Mouse (Mus musculus) liver, postnatal 0 days (tissue): ENCODE data around the gene Map3k21. TPM values are rescaled to one million over a fixed set of nuclear protein-coding genes. Genes with fewer than 3 reads are reported as not detected.
A peak's percentile ranks its signal among the peaks of the same experiment; 100 is the strongest.

ENCODE experiments used
- ATAC-seq: fragments of 200-750 bp; cut with Nextera tagmentation; 2 replicates; pipeline ENCODE4 v1.8.0; 2017; ENCODE audit warnings: mild to moderate bottlenecking, moderate library complexity
- DNase-seq: peaks from one replicate; pipeline ENCODE4 v3.0.0-alpha.2; 2016
- H3K27ac ChIP-seq: fragments of 300-500 bp; sonication (generic); 2 replicates; pipeline ENCODE4 v1.5.1; 2014; ENCODE audit warnings: antibody characterized with exemption, moderate library complexity, mild to moderate bottlenecking, low read depth
- H3K27me3 ChIP-seq: fragments of 300-500 bp; sonication (generic); 2 replicates; pipeline ENCODE4 v1.6.1; 2014; ENCODE audit warnings: low read length, control low read depth, mixed read lengths; ENCODE audit not compliant: insufficient read depth
- H3K36me3 ChIP-seq: fragments of 300-500 bp; sonication (generic); replicated peaks from 2 replicates; pipeline ENCODE4 v1.6.1; 2014; ENCODE audit warnings: mild to moderate bottlenecking, control low read depth, low read length, moderate library complexity, mixed read lengths; ENCODE audit not compliant: insufficient read depth
- H3K4me1 ChIP-seq: fragments of 300-500 bp; sonication (generic); 2 replicates; pipeline ENCODE4 v1.6.1; 2014; ENCODE audit warnings: antibody characterized with exemption, mild to moderate bottlenecking, control low read depth; ENCODE audit not compliant: insufficient read depth
- H3K4me2 ChIP-seq: fragments of 300-500 bp; sonication (generic); 2 replicates; pipeline ENCODE4 v1.6.1; 2014; ENCODE audit warnings: low read depth, mild to moderate bottlenecking, low read length, moderate library complexity, mixed read lengths
- H3K4me3 ChIP-seq: fragments of 300-500 bp; sonication (generic); 2 replicates; pipeline ENCODE4 v1.5.1; 2014; ENCODE audit warnings: low read depth, low read length
- H3K9ac ChIP-seq: fragments of 300-500 bp; sonication (generic); replicated peaks from 2 replicates; pipeline ENCODE4 v1.6.1; 2014; ENCODE audit warnings: mild to moderate bottlenecking, moderate library complexity
- H3K9me3 ChIP-seq: fragments of 300-500 bp; sonication (generic); 2 replicates; pipeline ENCODE4 v1.6.1; 2016; ENCODE audit warnings: mild to moderate bottlenecking, control low read depth, low read length, mixed read lengths
- CTCF ChIP-seq: sonication (generic); IDR thresholded peaks from 2 replicates; pipeline ENCODE4 v1.5.1; 2016; ENCODE audit warnings: antibody characterized with exemption, low read depth
- EP300 ChIP-seq: IDR thresholded peaks from 2 replicates; pipeline ENCODE4 v1.6.1; 2016; ENCODE audit warnings: antibody characterized with exemption, low read depth, mild to moderate bottlenecking
- WGBS: fragments of 180-500 bp; shearing (Covaris S2); extraction: QIAGEN DNeasy Blood & Tissue Kit; methylation state at CpG from one replicate; pipeline ENCODE4 v1.1.7; 2014; ENCODE audit not compliant: insufficient replicate concordance; 5-methylcytosine and 5-hydroxymethylcytosine counted together
- polyA plus RNA-seq: library from polyadenylated mRNA; unstranded; fragments of >200 nt; fragmentation: Nextera tagmentation; extraction: Ambion mirVana; gene quantifications from 2 replicates; pipeline ENCODE4 v1.2.1, GENCODE M21; 2015

Gene Map3k21
- polyA plus RNA-seq, 1 experiment from 2014 or later: 0.39 TPM

DNA sequence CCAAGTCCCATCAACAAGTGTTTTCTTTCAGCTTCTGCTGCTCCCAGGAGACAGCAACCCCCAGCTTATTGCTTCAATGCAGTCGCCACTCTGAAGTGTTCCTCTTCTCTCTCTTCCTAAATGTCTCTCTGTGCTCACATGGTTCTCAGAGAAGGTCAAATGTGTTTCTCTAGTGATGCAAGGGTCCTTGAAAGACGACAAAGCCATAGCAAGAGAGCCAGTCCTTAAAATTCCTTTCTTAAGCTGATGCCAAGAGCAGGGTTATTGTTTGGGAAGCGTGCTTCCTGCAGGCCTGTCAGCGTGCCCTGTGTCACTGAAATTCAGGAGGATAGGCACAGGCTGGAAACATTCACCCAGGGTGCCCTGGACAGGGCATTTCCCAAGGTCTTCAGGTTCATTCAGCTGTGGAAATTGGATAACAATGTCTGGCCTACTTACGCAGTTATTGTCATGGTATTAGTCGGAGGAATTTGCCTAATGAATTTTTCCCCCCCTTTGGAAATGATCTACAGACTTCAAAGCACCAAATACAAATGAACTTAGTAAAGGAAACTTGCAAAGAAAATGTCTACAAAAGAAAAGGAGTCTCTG lies 76.8 kb downstream of the Map3k21 start:
- no peak for DNase-seq
- H3K4me3 ChIP-seq: no peak overlapping the region
- no peak for ATAC-seq
- H3K4me2 ChIP-seq: no peak overlapping the region
- TF ChIP-seq CTCF: no peak
- no peak for TF ChIP-seq EP300
- no peak overlapping the region for H3K9ac ChIP-seq
- WGBS: 69% methylated on average over 6 of the region's 6 CpGs
- H3K27me3 ChIP-seq: no peaks in the 10 kb centered on the region
- no peaks in the 10 kb centered on the region for H3K36me3 ChIP-seq
- no peaks in the 10 kb centered on the region for H3K9me3 ChIP-seq
- H3K27ac ChIP-seq: no peak overlapping the region
- no peaks in the 10 kb centered on the region for H3K4me1 ChIP-seq

DNA sequence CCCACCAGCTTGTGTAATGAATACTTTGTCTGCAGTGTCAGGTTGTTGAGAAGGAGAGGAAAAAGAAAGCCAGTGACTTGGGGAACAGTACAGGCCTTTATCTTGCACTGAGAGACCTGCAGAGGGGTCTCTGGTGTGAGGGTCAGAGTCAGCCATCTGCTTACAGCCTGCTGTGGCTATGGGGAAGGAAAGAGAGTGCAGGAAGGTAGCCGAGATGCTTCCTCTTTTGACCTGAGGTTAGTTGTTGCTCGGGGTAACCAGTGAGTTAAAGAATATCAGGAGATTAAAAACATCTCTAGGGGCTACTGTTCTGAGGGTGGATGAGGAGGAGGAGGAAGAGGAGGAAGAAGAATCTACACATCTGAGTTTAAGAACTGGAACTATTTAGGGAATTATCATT lies 77.7 kb downstream of the Map3k21 start:
- Histone ChIP-seq H3K4me2 (no peak overlapping the region), H3K9ac (no peak overlapping the region), H3K9me3 (no peaks in the 10 kb centered on the region), H3K27me3 (no peaks in the 10 kb centered on the region), H3K4me3 (no peak overlapping the region), H3K4me1 (no peaks in the 10 kb centered on the region), H3K27ac (no peak overlapping the region), H3K36me3 (no peaks in the 10 kb centered on the region)
- WGBS: 17% methylated on average over 2 of the region's 2 CpGs
- ATAC-seq: no peak
- TF ChIP-seq CTCF: no peak
- TF ChIP-seq EP300: no peak
- no peak for DNase-seq

GRCm38 (mm10) chr8:125993636-125994035 lies 83.4 kb downstream of the Map3k21 start:
- no peak overlapping the region for H3K4me2 ChIP-seq
- no peaks in the 10 kb centered on the region for H3K9me3 ChIP-seq
- DNase-seq (no peak), ATAC-seq (no peak)
- peaks cover 35% of the 10 kb centered on the region for H3K27me3 ChIP-seq
- TF ChIP-seq CTCF (no peak), EP300 (no peak)
- no peaks in the 10 kb centered on the region for H3K36me3 ChIP-seq
- H3K4me1 ChIP-seq: no peaks in the 10 kb centered on the region
- WGBS: 65% methylated on average over 9 of the region's 9 CpGs
- H3K9ac ChIP-seq: no peak overlapping the region
- H3K4me3 ChIP-seq: no peak overlapping the region
- H3K27ac ChIP-seq: no peak overlapping the region

DNA sequence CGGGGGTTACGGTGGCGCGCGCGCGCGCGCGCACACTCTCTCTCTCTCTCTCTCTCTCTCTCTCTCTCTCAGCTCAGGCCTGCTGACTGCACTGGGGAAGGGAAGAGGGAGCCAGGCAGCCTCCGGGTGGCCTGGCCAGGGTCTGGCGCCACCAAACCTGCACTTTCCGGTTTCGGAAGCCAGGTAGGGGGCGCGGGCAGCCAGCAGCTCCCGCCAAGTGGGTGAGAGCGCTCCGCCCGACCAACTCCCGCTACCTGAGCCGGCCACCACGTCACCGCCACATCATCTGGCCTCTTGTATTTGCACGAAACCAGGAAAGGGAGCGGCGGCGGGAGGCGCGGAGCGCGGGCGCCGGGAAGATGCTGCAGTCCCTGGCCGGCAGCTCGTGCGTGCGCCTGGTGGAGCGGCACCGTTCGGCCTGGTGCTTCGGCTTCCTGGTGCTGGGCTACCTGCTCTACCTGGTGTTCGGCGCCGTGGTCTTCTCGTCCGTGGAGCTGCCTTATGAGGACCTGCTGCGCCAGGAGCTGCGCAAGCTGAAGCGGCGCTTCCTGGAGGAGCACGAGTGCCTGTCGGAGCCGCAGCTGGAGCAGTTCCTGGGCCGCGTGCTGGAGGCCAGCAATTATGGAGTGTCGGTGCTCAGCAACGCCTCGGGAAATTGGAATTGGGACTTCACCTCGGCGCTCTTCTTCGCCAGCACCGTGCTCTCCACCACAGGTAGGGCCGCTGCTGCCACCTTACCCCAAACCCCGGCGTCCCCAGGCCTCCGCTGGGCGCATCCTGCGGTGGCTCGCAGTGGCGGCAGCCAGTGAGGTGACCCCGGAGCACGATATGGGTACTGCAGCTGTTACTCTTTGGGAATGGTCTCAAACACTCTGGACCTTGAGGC lies 85.1 kb downstream of the Map3k21 start, which contains the start of gene Kcnk1:
Kcnk1 (plus strand) TSS at position 70 of the 886 bp plus-strand sequence.
- Histone ChIP-seq H3K4me2 (peak within 1 kb of the TSS; percentile 33; the same call in 1 of the 2 replicates), H3K36me3 (no peaks in the 10 kb centered on the region), H3K4me3 (no peak within 1 kb of the TSS), H3K27ac (no peak within 1 kb of the TSS), H3K9me3 (no peaks in the 10 kb centered on the region), H3K4me1 (no peaks in the 10 kb centered on the region), H3K9ac (no peak within 1 kb of the TSS), H3K27me3 (peaks cover 35% of the 10 kb centered on the region)
- DNase-seq (peak; percentile 18), ATAC-seq (no peak)
- WGBS: 1% methylated on average over 73 of the region's 73 CpGs
- no peak for TF ChIP-seq CTCF
- no peak for TF ChIP-seq EP300

DNA sequence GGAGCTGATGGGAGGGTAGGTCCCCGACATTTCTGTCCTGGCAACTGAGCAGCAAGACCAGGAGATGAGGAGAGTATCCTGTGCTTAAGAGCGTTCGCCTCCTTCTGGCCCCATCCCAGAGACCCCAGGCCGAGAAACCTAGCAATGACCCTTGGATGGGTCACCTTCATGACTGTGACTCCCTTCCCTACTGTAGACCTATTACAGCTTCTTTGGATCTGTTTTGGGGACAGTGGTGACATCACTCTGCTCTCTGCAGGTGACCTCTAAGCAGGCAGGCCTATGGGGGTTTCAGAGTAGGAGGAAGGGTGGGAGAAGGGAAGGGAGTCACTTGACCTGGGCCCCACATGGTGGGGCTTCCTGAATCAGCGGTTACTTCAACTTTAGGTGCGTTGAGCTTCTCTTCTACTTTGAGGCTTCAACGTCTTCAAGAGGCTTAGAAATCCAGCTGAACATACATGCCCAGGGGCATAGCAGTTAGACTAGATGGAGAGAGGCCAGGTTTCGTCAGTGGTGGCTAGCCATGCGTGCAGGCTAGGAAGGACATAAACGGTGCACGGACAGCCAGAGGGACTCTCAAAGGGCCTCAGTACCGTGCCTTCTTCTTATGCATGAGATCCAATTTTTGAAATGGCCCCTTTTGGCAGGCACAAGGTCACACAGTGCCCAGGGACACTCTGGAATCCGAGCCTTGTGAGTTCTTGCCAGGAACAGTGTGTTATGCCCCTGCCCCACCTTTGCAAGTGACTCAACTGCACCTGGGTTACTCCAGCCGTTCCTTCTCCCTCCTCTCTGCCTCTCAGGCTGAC lies 86.0 kb downstream of the Map3k21 start:
- no peak overlapping the region for H3K9ac ChIP-seq

DNA sequence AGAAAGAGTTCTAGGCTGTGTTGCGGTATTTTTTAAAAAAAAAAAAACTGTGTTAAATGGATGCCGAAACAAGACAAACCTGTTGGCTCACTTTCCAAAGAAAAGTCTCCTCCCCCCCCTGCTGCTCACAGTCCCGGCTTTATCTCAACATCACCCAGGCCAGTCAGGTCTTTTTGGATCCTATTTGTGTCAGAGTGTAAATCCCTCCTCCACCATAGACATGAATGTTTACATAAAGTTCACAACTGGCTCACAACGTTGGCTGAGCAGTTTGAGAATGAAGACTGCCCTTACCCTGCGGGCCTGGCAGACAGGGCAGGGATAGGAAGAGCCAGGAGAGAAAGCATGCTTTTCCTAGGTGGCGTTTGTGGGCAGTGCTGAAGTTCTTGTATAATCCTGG lies 86.7 kb downstream of the Map3k21 start:
- Histone ChIP-seq H3K4me2 (no peak overlapping the region), H3K27me3 (peaks cover 35% of the 10 kb centered on the region)
- WGBS: 31% methylated on average over 6 of the region's 6 CpGs

More for the DNA sequence above, 86.0 kb downstream of the Map3k21 start:
- DNase-seq: no peak
- 18% methylated on average over 14 of the region's 14 CpGs for WGBS
- TF ChIP-seq EP300 (no peak), CTCF (no peak)
- Histone ChIP-seq H3K36me3 (no peaks in the 10 kb centered on the region), H3K4me3 (no peak overlapping the region), H3K9me3 (no peaks in the 10 kb centered on the region), H3K4me1 (no peaks in the 10 kb centered on the region), H3K27me3 (peaks cover 35% of the 10 kb centered on the region), H3K27ac (no peak overlapping the region), H3K4me2 (no peak overlapping the region)
- no peak for ATAC-seq

More for the DNA sequence above, 86.7 kb downstream of the Map3k21 start:
- Histone ChIP-seq H3K9ac (no peak overlapping the region), H3K4me3 (no peak overlapping the region), H3K36me3 (no peaks in the 10 kb centered on the region), H3K9me3 (no peaks in the 10 kb centered on the region), H3K27ac (no peak overlapping the region), H3K4me1 (no peaks in the 10 kb centered on the region)
- ATAC-seq (no peak), DNase-seq (no peak)
- TF ChIP-seq CTCF: no peak

Other genes starting within 250 kb of the Map3k21 start
- gene Map10, start 240.6 kb upstream of the Map3k21 start, polyA plus RNA-seq: 0.67 and 0.78 TPM in 2 replicates
- 15.7 and 17.6 TPM in 2 replicates for gene Ntpcr, start 180.5 kb upstream of the Map3k21 start, polyA plus RNA-seq
- gene Pcnx2, start 12.1 kb upstream of the Map3k21 start, polyA plus RNA-seq: 0.04 and 0.05 TPM in 2 replicates
- gene Kcnk1, start 84.7 kb downstream of the Map3k21 start, polyA plus RNA-seq: 0.33 and 0.39 TPM in 2 replicates